Mouse (Mus musculus) forebrain, embryonic 15.5 days (tissue): ENCODE measurements at regions not wholly inside any gene's neighbourhood (a gene's known extent, or its start where the extent isn't known, plus 50 kb on each side); places are given as distances from the start of the nearest gene placed in this dataset.

Experiments
- ATAC-seq: fragments of 200-750 bp; cut with Nextera tagmentation; replicated peaks from 2 replicates; pipeline ENCODE4 v1.8.0; 2017; ENCODE audit warnings: mild to moderate bottlenecking, moderate TSS enrichment, moderate library complexity
- H3K27ac ChIP-seq: fragments of 300-500 bp; sonication (generic); replicated peaks from 2 replicates; pipeline ENCODE4 v1.5.1; 2015; ENCODE audit warnings: mild to moderate bottlenecking, inconsistent platforms
- H3K27me3 ChIP-seq: fragments of 300-500 bp; sonication (generic); 2 replicates; pipeline ENCODE4 v1.6.1; 2015; ENCODE audit warnings: inconsistent platforms
- H3K36me3 ChIP-seq: fragments of 300-500 bp; sonication (generic); 2 replicates; pipeline ENCODE4 v1.6.1; 2015; ENCODE audit warnings: mild to moderate bottlenecking, inconsistent platforms
- H3K4me1 ChIP-seq: fragments of 300-500 bp; sonication (generic); 2 replicates; pipeline ENCODE4 v1.6.1; 2015; ENCODE audit warnings: inconsistent platforms
- H3K4me2 ChIP-seq: fragments of 300-500 bp; sonication (generic); replicated peaks from 2 replicates; pipeline ENCODE4 v1.6.1; 2015; ENCODE audit warnings: mild to moderate bottlenecking, inconsistent platforms
- H3K4me3 ChIP-seq: fragments of 300-500 bp; sonication (generic); 2 replicates; pipeline ENCODE4 v1.5.1; 2015; ENCODE audit warnings: mild to moderate bottlenecking, inconsistent platforms
- H3K9ac ChIP-seq: fragments of 300-500 bp; sonication (generic); replicated peaks from 2 replicates; pipeline ENCODE4 v1.6.1; 2015; ENCODE audit warnings: mild to moderate bottlenecking, inconsistent platforms
- H3K9me3 ChIP-seq: fragments of 300-500 bp; sonication (generic); 2 replicates; pipeline ENCODE4 v1.6.1; 2016; ENCODE audit warnings: inconsistent platforms
- WGBS: fragments of 180-500 bp; shearing (Covaris S2); methylation state at CpG from one replicate; pipeline ENCODE4 v1.1.7; 2015; ENCODE audit warnings: mixed read lengths; 5-methylcytosine and 5-hydroxymethylcytosine counted together

DNA sequence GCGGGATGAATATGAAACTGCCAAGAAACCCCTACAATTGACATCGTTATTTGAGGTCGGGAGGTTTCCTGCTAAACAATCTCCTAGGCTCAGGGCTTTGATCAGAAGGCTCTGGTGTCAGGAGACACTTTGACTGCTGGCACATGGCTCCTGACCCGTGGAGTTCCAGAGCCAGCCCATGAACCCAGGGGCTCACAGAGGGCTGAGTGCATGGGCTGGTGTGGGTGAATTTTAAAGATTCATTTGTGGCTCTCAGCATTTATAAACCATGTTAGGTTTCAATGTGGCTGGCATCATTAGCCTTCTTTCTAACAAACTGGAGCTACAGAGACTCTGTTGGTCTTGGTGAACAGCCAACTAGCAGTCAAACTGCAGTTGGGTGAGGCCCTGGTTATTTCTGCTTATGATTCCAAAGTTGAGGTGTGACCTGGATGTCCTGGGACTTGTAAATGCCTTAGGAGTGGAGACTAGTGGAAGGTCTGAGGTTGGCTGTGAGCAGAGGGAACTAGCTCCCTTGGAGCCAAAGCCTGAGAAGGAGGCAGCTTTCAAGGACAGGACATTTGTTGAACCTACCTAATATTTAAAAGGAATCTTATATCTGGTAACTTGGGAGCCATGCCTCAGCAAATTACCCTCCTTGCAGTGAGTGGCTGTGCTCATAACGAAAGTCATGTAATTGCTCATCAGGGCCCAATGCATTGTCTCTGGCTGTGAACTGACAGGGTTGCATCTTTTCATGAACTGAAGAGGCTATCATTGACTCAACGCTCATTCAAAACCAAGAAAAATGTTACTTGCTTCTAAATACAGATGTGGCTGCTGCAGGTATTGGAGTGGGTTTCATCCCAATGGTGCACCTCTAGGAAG is 108.0 kb upstream of the Mki67 start:
- WGBS: 77% methylated on average over 6 of the region's 6 CpGs
- H3K36me3 ChIP-seq: no peaks in the 10 kb centered on the region
- H3K27me3 ChIP-seq: no peaks in the 10 kb centered on the region
- no peak overlapping the region for H3K4me3 ChIP-seq
- ATAC-seq: no peak
- H3K4me1 ChIP-seq: 0 out of 2 replicates have a peak, but pooled peaks cover 4% of the 10 kb centered on the region
- H3K9ac ChIP-seq: no peak overlapping the region
- no peak overlapping the region for H3K27ac ChIP-seq
- H3K9me3 ChIP-seq: no peaks in the 10 kb centered on the region
- H3K4me2 ChIP-seq: no peak overlapping the region

DNA sequence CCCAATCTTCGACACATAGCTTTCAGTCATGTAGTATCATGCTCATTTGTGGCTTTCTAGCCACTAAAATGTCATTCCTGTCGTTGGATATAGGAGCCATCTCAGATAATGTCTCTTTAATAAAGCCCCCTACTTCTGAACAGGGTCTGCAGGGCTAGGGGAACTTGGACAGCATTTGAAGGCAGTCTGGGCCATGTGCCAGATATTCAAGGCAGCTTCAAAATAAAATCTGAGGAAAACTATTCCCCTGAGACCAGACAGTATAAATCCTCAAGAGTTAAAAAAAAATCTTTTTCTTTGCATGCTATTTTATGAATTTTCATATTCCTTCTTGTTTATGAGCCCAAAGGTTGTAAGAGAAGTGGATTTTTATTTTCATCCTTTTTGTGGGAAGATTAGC is 113.1 kb upstream of the Mki67 start:
- Histone ChIP-seq H3K9me3 (no peaks in the 10 kb centered on the region), H3K4me2 (no peak overlapping the region), H3K27me3 (no peaks in the 10 kb centered on the region), H3K27ac (no peak overlapping the region), H3K9ac (no peak overlapping the region), H3K4me1 (peaks cover 15% of the 10 kb centered on the region), H3K36me3 (no peaks in the 10 kb centered on the region), H3K4me3 (no peak overlapping the region)
- 50% methylated on average over 2 of the region's 2 CpGs for WGBS
- no peak for ATAC-seq

DNA sequence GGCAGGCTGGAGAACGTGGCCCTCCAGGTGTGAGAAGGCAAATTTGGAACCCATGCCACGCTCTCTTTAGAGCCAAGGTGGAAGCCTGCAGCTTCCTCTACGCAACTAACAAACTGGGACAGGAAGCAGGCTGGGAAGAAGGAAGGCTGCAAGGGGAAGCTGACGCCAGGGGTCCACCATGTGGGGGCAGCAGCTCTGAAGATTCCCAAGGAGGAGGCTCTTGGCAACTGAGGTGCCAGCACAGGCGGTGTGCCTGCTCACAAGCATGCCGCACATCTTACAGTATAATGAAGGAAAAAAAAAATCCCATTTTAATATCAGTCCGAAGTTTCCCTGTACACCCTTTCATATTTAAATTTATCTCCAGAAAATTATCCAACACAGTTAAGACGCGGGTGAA is 117.3 kb upstream of the Mki67 start:
- Histone ChIP-seq H3K27ac (no peak overlapping the region), H3K4me2 (no peak overlapping the region), H3K36me3 (no peaks in the 10 kb centered on the region), H3K4me3 (no peak overlapping the region), H3K27me3 (0 out of 2 replicates have a peak, but pooled peaks cover 12% of the 10 kb centered on the region), H3K9me3 (no peaks in the 10 kb centered on the region), H3K9ac (no peak overlapping the region), H3K4me1 (peaks cover 20% of the 10 kb centered on the region)
- WGBS: 46% methylated on average over 9 of the region's 9 CpGs
- ATAC-seq: no peak

DNA sequence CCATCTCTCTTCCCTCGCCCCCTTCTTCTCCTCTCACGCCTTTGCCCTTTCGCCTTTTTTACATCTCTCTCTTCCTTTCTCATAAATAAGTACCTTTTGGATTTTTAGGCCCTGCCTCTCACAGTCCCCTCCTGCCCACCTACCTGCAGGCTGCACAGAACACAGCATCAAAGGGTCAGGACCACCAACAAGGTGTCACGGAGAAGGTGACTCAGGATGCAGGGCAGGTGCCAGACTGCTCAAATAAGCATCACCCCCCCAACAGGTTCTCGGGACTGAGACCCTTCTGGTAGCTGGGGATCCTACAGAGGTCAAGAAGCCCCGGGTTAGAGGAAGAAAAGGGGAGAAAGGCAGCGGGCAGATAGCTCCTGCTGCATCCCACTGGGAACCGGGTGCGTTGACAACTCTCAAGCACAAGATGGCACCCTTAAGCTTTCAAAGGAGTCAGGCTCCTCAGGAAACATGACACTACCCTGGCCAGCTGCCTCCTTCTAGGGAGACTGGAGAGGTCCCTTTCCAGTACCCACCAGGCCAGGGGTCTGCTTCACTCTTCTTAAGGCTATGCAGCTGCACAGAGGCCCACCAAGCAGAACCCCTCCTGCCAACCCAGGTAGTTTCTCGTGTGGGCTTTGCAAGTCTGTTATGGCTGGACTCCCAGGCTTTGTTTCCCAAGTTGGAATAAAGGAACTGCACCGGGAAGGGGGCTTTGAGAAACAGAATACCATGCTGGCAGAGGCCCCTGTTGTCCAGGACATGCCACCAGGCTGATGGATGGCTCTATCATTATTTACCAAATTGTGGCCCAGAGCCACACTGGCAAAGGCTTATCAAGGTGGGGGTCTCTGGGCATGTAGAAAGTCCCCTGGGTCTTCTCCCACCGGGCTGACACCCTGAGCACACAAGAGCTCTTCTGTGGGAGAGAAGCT is 120.9 kb upstream of the Mki67 start:
- Histone ChIP-seq H3K9me3 (no peaks in the 10 kb centered on the region), H3K4me3 (no peak overlapping the region), H3K36me3 (no peaks in the 10 kb centered on the region), H3K27me3 (0 out of 2 replicates have a peak, but pooled peaks cover 12% of the 10 kb centered on the region), H3K27ac (no peak overlapping the region), H3K4me2 (no peak overlapping the region), H3K4me1 (peaks cover 15% of the 10 kb centered on the region), H3K9ac (no peak overlapping the region)
- ATAC-seq: peak; percentile 70
- WGBS: 39% methylated on average over 12 of the region's 12 CpGs

DNA sequence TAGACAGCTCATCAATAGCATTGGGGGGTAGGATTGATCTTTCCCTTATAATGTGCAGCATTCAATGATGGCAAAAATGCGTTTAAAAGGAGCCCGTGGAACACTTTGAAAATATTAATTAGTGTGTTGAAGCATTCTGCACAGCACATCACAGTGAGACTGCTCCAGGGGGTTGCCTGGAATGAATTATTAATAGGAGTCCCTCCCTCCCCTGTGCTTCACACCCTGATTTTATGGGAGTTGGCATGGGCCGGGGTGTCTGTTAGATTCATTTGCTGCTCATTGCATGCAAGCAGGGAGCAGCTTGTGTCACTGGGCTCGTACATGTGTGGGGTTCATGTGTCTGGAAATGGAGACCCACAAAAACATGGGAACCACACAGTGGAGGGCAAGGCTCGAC is 127.9 kb upstream of the Mki67 start:
- Histone ChIP-seq H3K4me1 (peaks cover 10% of the 10 kb centered on the region; the same call in 1 of the 2 replicates), H3K4me3 (no peak overlapping the region), H3K27ac (no peak overlapping the region), H3K9ac (no peak overlapping the region), H3K27me3 (peaks cover 13% of the 10 kb centered on the region), H3K9me3 (no peaks in the 10 kb centered on the region), H3K4me2 (no peak overlapping the region), H3K36me3 (no peaks in the 10 kb centered on the region)
- no peak for ATAC-seq
- 53% methylated on average over 5 of the region's 5 CpGs for WGBS

DNA sequence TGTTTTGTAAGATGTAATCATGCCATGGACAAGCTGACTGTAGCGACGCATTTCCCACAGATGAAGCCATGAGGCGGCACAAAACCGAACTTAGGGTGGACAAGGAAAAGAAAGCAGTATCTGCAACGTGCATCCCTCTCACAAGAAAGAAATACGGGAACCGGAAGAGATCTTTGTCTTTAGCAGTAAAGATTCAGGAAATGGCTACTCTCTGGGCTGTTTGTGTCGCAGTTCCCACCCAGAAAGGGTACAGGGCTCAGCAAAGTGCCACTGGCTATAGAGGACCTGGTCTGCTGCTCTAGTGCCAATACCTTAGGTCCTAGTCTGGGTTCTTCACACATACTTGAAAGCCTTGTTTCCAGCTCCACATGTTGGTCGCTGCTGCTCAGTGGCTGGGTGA is 131.1 kb upstream of the Mki67 start:
- no peak for ATAC-seq
- Histone ChIP-seq H3K27me3 (peaks cover 23% of the 10 kb centered on the region), H3K4me1 (peaks cover 10% of the 10 kb centered on the region; the same call in 1 of the 2 replicates), H3K27ac (no peak overlapping the region), H3K4me2 (no peak overlapping the region), H3K9ac (no peak overlapping the region), H3K36me3 (no peaks in the 10 kb centered on the region), H3K4me3 (no peak overlapping the region), H3K9me3 (no peaks in the 10 kb centered on the region)
- 66% methylated on average over 9 of the region's 9 CpGs for WGBS

DNA sequence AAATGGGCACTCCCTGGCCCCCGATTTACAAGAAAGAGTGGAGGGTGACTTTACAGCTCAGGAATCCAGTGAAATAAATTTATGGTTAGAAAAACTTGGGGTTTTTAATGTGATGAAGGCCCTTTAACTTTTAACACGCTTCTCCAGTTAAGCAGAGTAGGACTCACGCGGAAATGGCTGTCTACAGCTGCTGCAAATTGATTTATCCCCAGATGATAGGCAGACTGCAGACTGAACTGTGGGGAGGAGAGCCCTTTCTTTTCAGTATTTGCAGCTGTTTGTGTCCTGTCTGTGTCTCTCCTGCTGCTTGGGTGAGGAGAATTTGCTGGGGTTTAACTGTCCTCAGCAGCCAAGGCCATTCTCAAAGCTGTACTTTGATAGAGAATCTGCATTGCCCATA is 132.0 kb upstream of the Mki67 start:
- Histone ChIP-seq H3K9ac (no peak overlapping the region), H3K27me3 (peaks cover 31% of the 10 kb centered on the region), H3K4me2 (no peak overlapping the region), H3K4me3 (no peak overlapping the region), H3K36me3 (no peaks in the 10 kb centered on the region), H3K27ac (no peak overlapping the region), H3K4me1 (peaks cover 11% of the 10 kb centered on the region), H3K9me3 (no peaks in the 10 kb centered on the region)
- ATAC-seq: no peak
- WGBS: 76% methylated on average over 4 of the region's 4 CpGs

DNA sequence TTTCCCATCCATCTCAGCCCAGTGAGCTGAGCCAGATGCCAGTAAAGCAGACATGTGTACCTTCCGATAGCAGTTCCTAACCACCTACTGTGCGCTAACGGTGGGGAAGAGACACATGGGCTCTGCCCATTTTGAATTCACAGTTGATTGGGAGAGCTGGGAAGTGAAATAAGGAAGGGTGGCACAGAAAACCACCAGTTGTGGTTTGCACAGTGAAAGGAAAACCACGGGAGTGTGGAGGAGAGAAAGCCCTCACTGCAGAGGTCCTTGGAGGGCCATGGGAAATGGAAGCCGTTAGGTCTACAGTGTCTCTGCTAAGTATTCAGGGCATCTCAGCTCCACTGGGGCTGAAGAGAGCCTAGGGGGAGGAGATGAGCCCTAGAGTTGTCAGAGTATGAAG is 132.7 kb upstream of the Mki67 start:
- 78% methylated on average over 5 of the region's 5 CpGs for WGBS
- Histone ChIP-seq H3K4me2 (no peak overlapping the region), H3K9me3 (no peaks in the 10 kb centered on the region), H3K4me3 (no peak overlapping the region), H3K27ac (no peak overlapping the region), H3K4me1 (peaks cover 17% of the 10 kb centered on the region), H3K27me3 (peaks cover 31% of the 10 kb centered on the region), H3K36me3 (no peaks in the 10 kb centered on the region), H3K9ac (no peak overlapping the region)
- ATAC-seq: no peak

DNA sequence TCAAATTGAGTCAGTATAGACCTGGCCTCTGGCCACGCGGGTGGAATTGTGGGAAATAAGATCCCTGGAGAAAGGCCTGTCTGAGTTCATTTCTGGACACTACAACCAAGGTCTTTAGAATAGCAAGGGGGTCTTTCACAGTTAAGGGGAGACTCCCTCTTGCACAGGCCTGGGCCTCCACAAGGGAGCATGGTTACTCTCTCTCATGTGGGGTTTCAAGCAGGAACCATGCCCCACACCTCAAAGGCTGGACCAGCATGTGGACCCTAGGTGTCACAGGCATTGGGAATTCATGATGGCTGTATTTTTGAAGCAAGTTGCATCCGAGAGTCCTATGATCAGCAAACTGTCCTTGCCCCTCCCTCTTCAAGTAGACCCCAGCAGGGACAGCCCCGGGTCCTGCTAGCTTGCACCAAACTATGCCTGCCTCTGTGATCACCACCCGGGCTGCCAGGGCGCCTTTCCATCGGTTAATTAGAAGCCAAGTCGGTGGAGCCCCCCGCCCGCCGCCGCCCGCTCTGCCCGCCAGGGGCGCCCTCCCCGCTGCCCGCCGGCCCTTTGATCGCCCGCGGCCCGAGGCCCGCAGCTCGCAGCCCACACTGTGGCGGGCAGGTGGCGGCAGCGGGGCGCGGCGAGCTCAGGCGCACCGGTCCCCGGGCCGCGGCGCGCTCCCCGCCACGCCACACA is 137.1 kb upstream of the Mki67 start:
- Histone ChIP-seq H3K9ac (peak overlapping the region; percentile 33), H3K4me2 (peak overlapping the region; percentile 64), H3K27ac (no peak overlapping the region), H3K36me3 (no peaks in the 10 kb centered on the region), H3K4me3 (peak overlapping the region; percentile 33), H3K4me1 (peaks cover 15% of the 10 kb centered on the region), H3K9me3 (no peaks in the 10 kb centered on the region), H3K27me3 (peaks cover 22% of the 10 kb centered on the region; the same call in 1 of the 2 replicates)
- 6% methylated on average over 38 of the region's 39 CpGs for WGBS
- ATAC-seq: peak; percentile 83

DNA sequence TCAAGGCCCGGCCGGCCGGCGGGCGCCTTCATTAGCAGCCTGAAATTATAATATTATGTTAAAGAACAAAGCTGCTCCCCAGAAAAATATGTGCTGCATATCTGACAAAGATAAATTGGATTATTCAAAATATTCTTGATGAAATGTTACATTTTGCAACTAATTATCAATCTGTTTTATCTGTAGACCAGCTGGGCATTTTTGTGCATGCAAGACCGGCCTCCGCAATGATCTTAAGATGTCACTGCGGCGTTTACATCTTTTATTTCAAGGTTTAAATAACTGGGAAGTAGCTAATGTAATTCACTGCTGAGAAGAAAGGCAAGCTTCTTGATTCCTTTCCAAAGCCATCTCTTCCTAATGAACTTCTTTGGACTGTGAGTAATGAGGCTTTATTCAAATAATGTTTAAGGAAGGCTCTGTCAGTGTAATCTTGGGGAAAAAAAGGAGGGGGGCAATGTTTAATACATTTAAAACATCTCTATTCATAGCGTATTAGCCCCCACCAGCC is 137.7 kb upstream of the Mki67 start:
- Histone ChIP-seq H3K27me3 (peaks cover 22% of the 10 kb centered on the region; the same call in 1 of the 2 replicates), H3K4me1 (peaks cover 15% of the 10 kb centered on the region), H3K9ac (peak overlapping the region; percentile 33), H3K9me3 (no peaks in the 10 kb centered on the region), H3K27ac (no peak overlapping the region), H3K4me3 (peak overlapping the region; percentile 33), H3K36me3 (no peaks in the 10 kb centered on the region), H3K4me2 (peak overlapping the region; percentile 64)
- ATAC-seq: 0 out of 2 replicates have a peak, but pooled peaks have one; percentile 46
- 3% methylated on average over 10 of the region's 10 CpGs for WGBS

DNA sequence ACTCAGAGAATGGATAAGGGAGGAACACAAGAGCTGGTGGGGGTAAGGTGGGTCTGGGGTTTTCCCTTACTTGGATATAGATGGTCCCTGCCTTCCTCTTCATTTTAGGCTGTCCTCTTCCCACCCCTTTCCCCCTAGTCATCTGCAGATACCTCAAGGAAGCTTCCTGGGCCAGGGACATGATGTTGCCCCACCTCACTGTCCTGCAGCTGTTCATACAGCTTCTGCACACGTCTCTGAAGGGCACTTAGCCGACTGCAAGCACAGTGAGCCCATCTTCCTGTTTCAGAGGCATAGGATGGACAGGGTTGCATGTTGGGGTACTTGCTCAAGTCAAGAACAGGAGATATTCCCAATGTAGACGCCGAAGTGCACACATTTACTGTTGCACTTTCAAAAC is 144.1 kb upstream of the Mki67 start:
- Histone ChIP-seq H3K27me3 (peaks cover 9% of the 10 kb centered on the region; the same call in 1 of the 2 replicates), H3K4me2 (no peak overlapping the region), H3K27ac (no peak overlapping the region), H3K9me3 (no peaks in the 10 kb centered on the region), H3K9ac (no peak overlapping the region), H3K4me1 (peaks cover 4% of the 10 kb centered on the region), H3K36me3 (no peaks in the 10 kb centered on the region), H3K4me3 (no peak overlapping the region)
- no peak for ATAC-seq
- 61% methylated on average over 4 of the region's 4 CpGs for WGBS
